Mouse (Mus musculus): ENCODE measurements around the gene Ifne. TPM values are rescaled to one million over a fixed set of nuclear protein-coding genes. Genes with fewer than 3 reads are reported as not detected.
A peak's percentile ranks its signal among the peaks of the same experiment; 100 is the strongest.
"Not testable (repeated sequence)": the region's sequence is repeated elsewhere in the genome, so short reads cannot be mapped to it uniquely, and the experiment has no call there.

Gene Ifne
- total RNA-seq, 2 experiments from 2014 or later, result not detected

GRCm38 (mm10) chr4:88867926-88868911 lies 11.8 kb downstream of the Ifne start:
- peak; percentile 11 to 23 for DNase-seq (ENCODE audit: low spot score in 2 of 2)

GRCm38 (mm10) chr4:88867366-88867925 lies 12.6 kb downstream of the Ifne start:
- peak; percentile 82 to 88 for DNase-seq (ENCODE audit: low spot score in 2 of 2)

- no peak for DNase-seq (ENCODE audit: low spot score in 2 of 2)
Measured at GRCm38 (mm10) chr4:88865011-88865569, 14.9 kb downstream of the Ifne start.

GRCm38 (mm10) chr4:88864599-88864998 lies 15.4 kb downstream of the Ifne start:
- DNase-seq (ENCODE audit: low spot score in 2 of 2), result no peak

GRCm38 (mm10) chr4:88863309-88863708 lies 16.7 kb downstream of the Ifne start:
- DNase-seq (ENCODE audit: low spot score in 2 of 2), result no peak

GRCm38 (mm10) chr4:88859214-88859613 lies 20.8 kb downstream of the Ifne start:
- DNase-seq (ENCODE audit: low spot score in 2 of 2), result no peak

GRCm38 (mm10) chr4:88851026-88851763 lies 28.8 kb downstream of the Ifne start:
- no peak for DNase-seq (ENCODE audit: low spot score in 2 of 2)

GRCm38 (mm10) chr4:88849698-88850097 lies 30.3 kb downstream of the Ifne start, which contains the start of gene Ifna1:
TSS of gene Ifna1 (plus strand) at chr4:88850087.
- DNase-seq (ENCODE audit: low spot score in 2 of 2), result no peak

GRCm38 (mm10) chr4:88845334-88845733 lies 34.7 kb downstream of the Ifne start:
- DNase-seq (ENCODE audit: low spot score in 2 of 2), result no peak

- DNase-seq (ENCODE audit: low spot score in 2 of 2), result no peak
Measured at GRCm38 (mm10) chr4:88841438-88841911, 38.5 kb downstream of the Ifne start, which contains the start of gene Ifna4. TSS of gene Ifna4 (plus strand) at chr4:88841861.

GRCm38 (mm10) chr4:88840058-88840457 lies 39.9 kb downstream of the Ifne start:
- no peak for DNase-seq (ENCODE audit: low spot score in 2 of 2)

- DNase-seq (ENCODE audit: low spot score in 2 of 2), result peak in 1 of 2 experiments; percentile 14
Measured at GRCm38 (mm10) chr4:88838828-88839227, 41.2 kb downstream of the Ifne start.

- DNase-seq (ENCODE audit: low spot score in 2 of 2), result not testable (repeated sequence)
Measured at GRCm38 (mm10) chr4:88835225-88835624, 44.8 kb downstream of the Ifne start, which contains the start of gene Ifna5. TSS of gene Ifna5 (plus strand) at chr4:88835525.

- peak; percentile 47 to 54 for DNase-seq (ENCODE audit: low spot score in 2 of 2)
Measured at GRCm38 (mm10) chr4:88830523-88830922, 49.5 kb downstream of the Ifne start.

Small RNA genes within 50 kb of the gene (microRNA-seq; reads per million reads assigned to microRNA genes)
- 628 to 1,148 reads per million in 2 experiments for gene Mir31

Other genes with a start within 250 kb of the Ifne start
- not detected for gene C87499, start 245.8 kb downstream of the Ifne start, total RNA-seq (2021)
- not detected for gene Ifna13, start 235.7 kb downstream of the Ifne start, total RNA-seq (2021)
- not detected for gene Ifna16, start 203.3 kb downstream of the Ifne start, total RNA-seq (2021)
- gene Ifna2, start 196.3 kb downstream of the Ifne start, total RNA-seq (2021), result not detected
- gene Ifnab, start 188.8 kb downstream of the Ifne start, total RNA-seq (2021), result not detected
- gene Gm26566, start 158.4 kb downstream of the Ifne start, total RNA-seq (2021), result 1 to 10 TPM; 1.2 to 1.3 TPM
- gene Klhl9, start 157.7 kb downstream of the Ifne start, total RNA-seq (2021), result 100 to 1,000 TPM; 102 to 104 TPM
- not detected for gene Gm13271, start 125.3 kb downstream of the Ifne start, total RNA-seq (2021)
- not detected for gene Gm13283, start 120.1 kb downstream of the Ifne start, total RNA-seq (2021)
- not detected for gene Gm13290, start 106.4 kb downstream of the Ifne start, total RNA-seq (2021)
- not detected for gene Gm13289, start 103.3 kb downstream of the Ifne start, total RNA-seq (2021)
- not detected for gene Gm13272, start 100.4 kb downstream of the Ifne start, total RNA-seq (2021)
- gene Ifnz, start 98.1 kb downstream of the Ifne start, total RNA-seq (2021), result not detected
- not detected for gene Gm13276, start 94.5 kb downstream of the Ifne start, total RNA-seq (2021)
- not detected for gene Gm13277, start 91.6 kb downstream of the Ifne start, total RNA-seq (2021)
- not detected for gene Gm13278, start 88.7 kb downstream of the Ifne start, total RNA-seq (2021)
- gene Gm13275, start 85.7 kb downstream of the Ifne start, total RNA-seq (2021), result not detected
- not detected for gene Gm13279, start 82.8 kb downstream of the Ifne start, total RNA-seq (2021)
- gene Gm13285, start 80.5 kb downstream of the Ifne start, total RNA-seq (2021), result not detected
- gene Gm13287, start 76.9 kb downstream of the Ifne start, total RNA-seq (2021), result not detected
- not detected for gene Gm13288, start 74.7 kb downstream of the Ifne start, total RNA-seq (2021)
- gene Ifna7, start 64.0 kb downstream of the Ifne start, total RNA-seq (2021), result not detected
- not detected for gene Ifna11, start 60.2 kb downstream of the Ifne start, total RNA-seq (2021)
- gene Ifna6, start 52.8 kb downstream of the Ifne start, total RNA-seq (2021), result not detected
- gene Ifna5, start 44.7 kb downstream of the Ifne start, total RNA-seq (2021), result not detected
- not detected for gene Ifna4, start 38.3 kb downstream of the Ifne start, total RNA-seq (2021)
- gene Ifna1, start 30.1 kb downstream of the Ifne start, total RNA-seq (2021), result not detected